Mouse (Mus musculus): ENCODE results near the gene Klk4. TPM values are rescaled to one million over a fixed set of nuclear protein-coding genes. Genes with fewer than 3 reads are reported as not detected.

The Klk4 gene
- not detected in 2 replicates for polyA plus RNA-seq (2015; fragmentation: Nextera tagmentation; extraction: Ambion mirVana)

DNA sequence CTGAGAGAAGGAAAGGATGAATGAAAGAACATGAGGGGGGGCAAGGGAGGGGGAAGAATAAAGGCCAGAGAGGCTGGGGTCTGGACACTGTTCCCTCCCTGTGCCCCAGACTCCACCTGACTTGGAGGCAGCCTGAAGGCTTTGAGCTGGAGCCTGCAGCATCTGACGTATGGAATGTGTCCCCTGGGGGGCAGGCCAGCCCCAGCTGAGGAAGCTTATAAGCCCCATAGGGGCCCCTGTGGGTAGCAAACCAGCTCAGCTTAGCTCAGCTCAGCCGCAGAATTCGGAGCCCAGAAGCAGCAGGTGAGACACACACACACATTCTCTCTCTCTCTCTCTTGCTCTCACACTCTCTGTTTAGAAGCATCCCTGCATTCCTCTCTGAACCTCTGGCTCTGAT lies at the start of gene Klk4:
Klk4 (plus strand) TSS at position 249 of the 400 bp plus-strand sequence.
- Histone ChIP-seq H3K4me1 (replicated peaks) (no peaks in the 10 kb centered on the region), H3K27ac (no peak within 1 kb of the TSS), H3K9me3 (no peaks in the 10 kb centered on the region), H3K4me3 (replicated peaks) (no peak within 1 kb of the TSS), H3K9ac (no peak within 1 kb of the TSS), H3K4me2 (replicated peaks) (no peak within 1 kb of the TSS), H3K36me3 (no peaks in the 10 kb centered on the region), H3K27me3 (replicated peaks) (0 out of 2 replicates have a peak, but pooled peaks cover 4% of the 10 kb centered on the region)
- WGBS: 8% methylated on average over 3 of the region's 3 CpGs
- ATAC-seq: no peak

- no peaks in the 10 kb centered on the region for H3K9me3 ChIP-seq
- no peak within 1 kb of the TSS for H3K27ac ChIP-seq
- no peak within 1 kb of the TSS for H3K9ac ChIP-seq
- no peaks in the 10 kb centered on the region for H3K4me1 ChIP-seq (replicated peaks)
- H3K4me2 ChIP-seq (replicated peaks): no peak within 1 kb of the TSS
- no peaks in the 10 kb centered on the region for H3K27me3 ChIP-seq (replicated peaks)
- 41% methylated on average over 3 of the region's 3 CpGs for WGBS
- no peak for ATAC-seq
- no peak within 1 kb of the TSS for H3K4me3 ChIP-seq (replicated peaks)
- no peaks in the 10 kb centered on the region for H3K36me3 ChIP-seq
Measured at GRCm38 (mm10) chr7:43841701-43842100, 39.3 kb upstream of the Klk4 start, which contains the start of gene Klk5. TSS of gene Klk5 (plus strand) at chr7:43841971.

DNA sequence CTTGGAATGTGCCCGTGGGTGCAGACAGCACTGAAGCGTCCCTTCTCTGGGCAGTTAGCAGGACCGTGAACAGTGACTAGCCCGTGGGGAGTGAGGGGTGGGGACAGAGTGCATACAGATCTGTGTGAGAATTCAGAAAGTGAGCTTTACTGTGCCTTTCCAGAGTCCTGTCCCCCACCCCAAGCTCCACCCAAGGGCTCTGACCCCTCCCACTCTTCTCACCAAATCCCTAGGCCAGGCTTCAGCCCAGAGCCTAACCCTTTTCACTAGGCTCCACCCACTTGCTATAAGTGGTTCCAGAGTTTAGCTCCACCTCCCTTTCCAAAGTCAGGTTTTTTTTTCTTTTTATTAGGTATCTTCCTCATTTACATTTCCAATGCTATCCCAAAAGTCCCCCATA lies 37.2 kb upstream of the Klk4 start:
- no peak for ATAC-seq
- Histone ChIP-seq H3K4me1 (replicated peaks) (no peaks in the 10 kb centered on the region), H3K27me3 (replicated peaks) (no peaks in the 10 kb centered on the region), H3K9ac (no peak overlapping the region), H3K9me3 (no peaks in the 10 kb centered on the region), H3K27ac (no peak overlapping the region), H3K4me2 (replicated peaks) (no peak overlapping the region), H3K4me3 (replicated peaks) (no peak overlapping the region), H3K36me3 (no peaks in the 10 kb centered on the region)
- WGBS: 95% methylated on average over 4 of the region's 4 CpGs

GRCm38 (mm10) chr7:43851616-43852015 lies 29.3 kb upstream of the Klk4 start:
- no peak overlapping the region for H3K4me2 ChIP-seq (replicated peaks)
- 86% methylated on average over 6 of the region's 6 CpGs for WGBS
- no peaks in the 10 kb centered on the region for H3K9me3 ChIP-seq
- H3K4me1 ChIP-seq (replicated peaks): no peaks in the 10 kb centered on the region
- H3K27me3 ChIP-seq (replicated peaks): no peaks in the 10 kb centered on the region
- no peaks in the 10 kb centered on the region for H3K36me3 ChIP-seq
- no peak overlapping the region for H3K9ac ChIP-seq
- no peak for ATAC-seq
- H3K27ac ChIP-seq: no peak overlapping the region
- H3K4me3 ChIP-seq (replicated peaks): no peak overlapping the region

DNA sequence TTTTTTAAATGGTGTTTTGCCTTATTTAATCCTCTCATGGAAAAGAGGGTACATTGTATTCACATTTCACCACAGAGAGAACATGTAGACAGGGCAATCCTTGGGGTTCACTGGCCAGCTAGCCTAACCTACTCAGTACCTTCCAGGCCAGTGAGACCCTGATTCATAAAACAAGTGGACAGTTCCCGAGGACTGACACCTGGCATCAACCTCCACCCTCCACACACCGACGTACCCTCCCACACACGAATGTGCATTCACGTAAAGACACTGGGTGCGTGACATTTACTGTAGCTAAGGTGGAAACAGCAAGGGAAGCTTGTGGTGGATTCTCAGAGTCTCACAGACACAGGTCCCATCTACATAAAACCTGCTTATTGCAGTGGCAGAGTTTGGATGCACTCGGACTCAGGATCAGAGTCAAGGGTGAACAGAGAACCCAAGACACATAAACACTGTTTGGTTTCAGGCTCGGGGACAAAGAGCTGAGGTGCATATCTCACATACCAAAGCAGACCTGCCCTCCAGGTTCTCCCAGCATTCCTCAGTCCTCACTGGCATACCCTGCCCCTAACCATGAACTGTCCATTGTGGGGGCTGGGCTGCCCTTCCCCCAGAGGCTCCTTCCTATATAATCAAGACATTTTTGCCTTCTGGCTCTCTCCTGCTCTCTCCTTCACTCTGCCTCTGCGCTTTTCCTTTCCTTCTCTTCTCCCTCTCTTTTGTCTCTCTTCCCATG lies 26.1 kb upstream of the Klk4 start:
- H3K36me3 ChIP-seq: no peaks in the 10 kb centered on the region
- H3K4me3 ChIP-seq (replicated peaks): no peak overlapping the region
- no peak overlapping the region for H3K27ac ChIP-seq
- H3K4me2 ChIP-seq (replicated peaks): no peak overlapping the region
- no peak for ATAC-seq
- H3K9me3 ChIP-seq: no peaks in the 10 kb centered on the region
- H3K4me1 ChIP-seq (replicated peaks): no peaks in the 10 kb centered on the region
- no peak overlapping the region for H3K9ac ChIP-seq
- WGBS: 66% methylated on average over 9 of the region's 9 CpGs
- H3K27me3 ChIP-seq (replicated peaks): no peaks in the 10 kb centered on the region

DNA sequence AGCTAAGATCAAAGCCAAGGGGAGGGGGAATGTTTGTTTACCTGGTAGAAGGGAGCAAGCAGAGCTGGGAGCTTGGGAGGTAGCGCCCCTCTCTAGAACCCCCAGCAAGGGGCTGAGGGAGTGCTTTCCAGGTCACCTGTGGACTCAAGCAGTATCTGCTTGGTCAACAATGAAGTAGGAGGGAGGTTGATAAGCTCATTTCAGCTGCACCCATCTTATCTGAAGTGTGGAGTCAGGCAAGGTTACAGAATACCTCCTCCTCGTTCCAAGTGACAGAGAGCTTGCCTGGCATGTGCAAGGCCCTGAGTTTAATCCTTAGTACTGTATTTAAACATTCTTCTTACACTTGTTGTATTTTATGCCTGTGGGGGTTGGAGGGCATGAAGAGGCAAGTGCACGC lies 25.3 kb upstream of the Klk4 start:
- no peaks in the 10 kb centered on the region for H3K36me3 ChIP-seq
- H3K27me3 ChIP-seq (replicated peaks): no peaks in the 10 kb centered on the region
- H3K4me2 ChIP-seq (replicated peaks): no peak overlapping the region
- no peak overlapping the region for H3K4me3 ChIP-seq (replicated peaks)
- no peak overlapping the region for H3K9ac ChIP-seq
- H3K27ac ChIP-seq: no peak overlapping the region
- H3K9me3 ChIP-seq: no peaks in the 10 kb centered on the region
- 54% methylated on average over 3 of the region's 3 CpGs for WGBS
- H3K4me1 ChIP-seq (replicated peaks): no peaks in the 10 kb centered on the region
- no peak for ATAC-seq

DNA sequence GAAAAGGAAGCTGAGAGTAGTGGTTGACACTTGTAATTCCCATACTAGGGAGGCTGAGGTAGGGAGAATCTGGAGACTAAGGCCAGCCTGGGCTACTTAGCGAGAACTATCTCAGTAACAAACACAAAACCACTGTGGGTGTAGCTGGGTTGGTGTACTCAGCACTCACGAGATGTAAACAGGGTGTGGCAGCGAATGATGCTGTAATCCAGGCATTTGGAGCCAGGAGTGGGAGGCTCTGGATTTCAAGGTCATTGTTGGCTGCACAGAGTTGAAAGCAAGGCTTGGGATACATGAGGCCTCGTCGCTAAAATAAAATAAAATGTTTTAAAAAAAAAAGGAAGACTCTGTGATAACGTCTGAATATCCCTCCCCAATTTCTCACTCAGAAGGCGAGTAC lies 24.7 kb upstream of the Klk4 start:
- WGBS: 80% methylated on average over 7 of the region's 7 CpGs
- no peaks in the 10 kb centered on the region for H3K27me3 ChIP-seq (replicated peaks)
- H3K9ac ChIP-seq: no peak overlapping the region
- no peaks in the 10 kb centered on the region for H3K36me3 ChIP-seq
- H3K4me1 ChIP-seq (replicated peaks): no peaks in the 10 kb centered on the region
- H3K4me3 ChIP-seq (replicated peaks): no peak overlapping the region
- H3K4me2 ChIP-seq (replicated peaks): no peak overlapping the region
- H3K9me3 ChIP-seq: no peaks in the 10 kb centered on the region
- ATAC-seq: no peak
- no peak overlapping the region for H3K27ac ChIP-seq

DNA sequence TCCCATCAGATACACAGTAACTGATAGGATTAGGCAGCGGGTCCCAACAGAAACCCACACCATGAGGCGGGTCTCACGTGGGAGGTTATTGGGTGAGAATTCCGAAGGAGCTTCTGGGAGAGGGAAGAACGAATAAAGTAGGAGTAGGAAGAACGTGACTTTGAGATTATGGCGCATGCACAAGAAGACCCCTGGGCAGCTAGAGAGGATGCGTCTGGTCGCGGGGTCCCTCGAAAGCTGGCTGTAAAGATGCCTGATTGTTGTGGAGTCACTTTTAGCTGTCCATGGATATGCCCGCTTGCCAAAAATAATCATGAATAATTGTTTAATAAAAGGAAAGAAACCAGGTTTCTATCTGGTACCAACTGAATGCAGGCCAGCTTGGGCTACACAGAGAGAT lies 23.5 kb upstream of the Klk4 start:
- no peak for ATAC-seq
- no peaks in the 10 kb centered on the region for H3K27me3 ChIP-seq (replicated peaks)
- no peak overlapping the region for H3K9ac ChIP-seq
- H3K27ac ChIP-seq: no peak overlapping the region
- H3K36me3 ChIP-seq: no peaks in the 10 kb centered on the region
- no peak overlapping the region for H3K4me3 ChIP-seq (replicated peaks)
- no peaks in the 10 kb centered on the region for H3K9me3 ChIP-seq
- H3K4me1 ChIP-seq (replicated peaks): no peaks in the 10 kb centered on the region
- no peak overlapping the region for H3K4me2 ChIP-seq (replicated peaks)
- 93% methylated on average over 12 of the region's 12 CpGs for WGBS

GRCm38 (mm10) chr7:43860411-43860810 lies 20.5 kb upstream of the Klk4 start:
- ATAC-seq: no peak
- Histone ChIP-seq H3K4me3 (replicated peaks) (no peak overlapping the region), H3K4me1 (replicated peaks) (no peaks in the 10 kb centered on the region), H3K9me3 (no peaks in the 10 kb centered on the region), H3K27ac (no peak overlapping the region), H3K27me3 (replicated peaks) (no peaks in the 10 kb centered on the region), H3K4me2 (replicated peaks) (no peak overlapping the region), H3K36me3 (no peaks in the 10 kb centered on the region), H3K9ac (no peak overlapping the region)
- WGBS: 82% methylated on average over 8 of the region's 8 CpGs

- Histone ChIP-seq H3K4me1 (replicated peaks) (no peaks in the 10 kb centered on the region), H3K27me3 (replicated peaks) (no peaks in the 10 kb centered on the region), H3K9ac (no peak overlapping the region), H3K27ac (no peak overlapping the region), H3K9me3 (no peaks in the 10 kb centered on the region), H3K4me3 (replicated peaks) (no peak overlapping the region), H3K36me3 (no peaks in the 10 kb centered on the region), H3K4me2 (replicated peaks) (no peak overlapping the region)
- WGBS: 8% methylated on average over 10 of the region's 10 CpGs
- ATAC-seq: peak; percentile 28; the same call in 1 of the 2 replicates
Measured at GRCm38 (mm10) chr7:43873237-43873636, 7.7 kb upstream of the Klk4 start.

DNA sequence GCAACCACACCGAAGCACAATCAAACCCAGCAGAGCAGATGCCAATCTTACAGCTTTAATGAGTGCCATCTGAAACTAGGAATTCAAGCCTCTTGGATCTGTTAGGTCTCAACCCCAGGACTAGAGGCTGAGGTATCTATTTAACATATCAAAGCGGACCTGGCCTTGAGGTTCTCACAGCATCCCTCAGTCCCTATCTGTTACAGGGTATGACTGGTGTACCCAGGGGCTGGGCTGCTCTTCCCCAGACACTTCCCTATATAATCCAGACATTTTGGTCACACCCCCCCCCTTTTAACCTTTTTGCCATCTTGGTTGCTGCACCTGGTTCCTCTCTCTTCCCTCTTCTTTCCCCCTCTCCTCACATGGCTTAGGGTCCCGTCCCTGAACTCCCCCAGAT lies 7.3 kb upstream of the Klk4 start:
- H3K9me3 ChIP-seq: no peaks in the 10 kb centered on the region
- WGBS: 78% methylated on average over 3 of the region's 3 CpGs
- H3K27ac ChIP-seq: no peak overlapping the region
- no peak overlapping the region for H3K9ac ChIP-seq
- H3K4me2 ChIP-seq (replicated peaks): no peak overlapping the region
- no peaks in the 10 kb centered on the region for H3K4me1 ChIP-seq (replicated peaks)
- H3K27me3 ChIP-seq (replicated peaks): no peaks in the 10 kb centered on the region
- ATAC-seq: no peak
- no peak overlapping the region for H3K4me3 ChIP-seq (replicated peaks)
- no peaks in the 10 kb centered on the region for H3K36me3 ChIP-seq

DNA sequence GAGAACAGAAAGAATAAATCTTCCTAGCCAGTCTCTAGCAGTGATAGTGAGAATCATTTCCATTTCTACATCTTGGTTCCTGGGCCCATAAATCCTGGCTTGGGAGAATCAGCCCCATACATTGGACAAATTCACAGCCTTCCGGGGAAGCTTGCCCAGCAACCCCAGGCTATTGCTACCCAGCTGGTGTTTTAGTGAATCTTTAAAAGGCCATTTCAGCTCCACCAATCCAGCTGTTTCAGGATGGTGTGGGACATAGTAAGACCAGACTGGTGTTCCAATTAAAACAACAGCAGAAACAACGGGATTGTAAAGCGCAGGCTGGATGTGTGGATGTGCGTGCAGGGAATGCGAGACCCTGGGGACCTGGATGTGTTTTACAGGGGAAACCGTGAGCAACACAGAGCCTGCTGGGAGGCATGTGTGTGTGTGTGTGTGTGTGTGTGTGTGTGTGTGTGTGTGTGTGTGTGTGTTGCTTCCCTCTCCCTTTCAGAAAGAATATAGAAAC lies 6.0 kb upstream of the Klk4 start:
- Histone ChIP-seq H3K9ac (no peak overlapping the region), H3K4me3 (replicated peaks) (no peak overlapping the region), H3K36me3 (no peaks in the 10 kb centered on the region), H3K4me1 (replicated peaks) (no peaks in the 10 kb centered on the region), H3K4me2 (replicated peaks) (no peak overlapping the region), H3K27ac (no peak overlapping the region), H3K27me3 (replicated peaks) (no peaks in the 10 kb centered on the region), H3K9me3 (no peaks in the 10 kb centered on the region)
- WGBS: 80% methylated on average over 6 of the region's 6 CpGs
- no peak for ATAC-seq

- Histone ChIP-seq H3K4me2 (replicated peaks) (no peak overlapping the region), H3K27me3 (replicated peaks) (no peaks in the 10 kb centered on the region), H3K9ac (no peak overlapping the region), H3K27ac (no peak overlapping the region), H3K4me3 (replicated peaks) (no peak overlapping the region), H3K36me3 (no peaks in the 10 kb centered on the region), H3K9me3 (no peaks in the 10 kb centered on the region), H3K4me1 (replicated peaks) (no peaks in the 10 kb centered on the region)
- WGBS: 58% methylated on average over 4 of the region's 4 CpGs
- ATAC-seq: peak; percentile 83
Measured at GRCm38 (mm10) chr7:43876444-43876843, 4.5 kb upstream of the Klk4 start.

Data from intestine, embryonic 15.5 days (tissue).